ENCODE assay signal across 15 mouse cellular contexts in genomic region chr17:35582900-35583299, GRCm38 (mm10). TPM values are rescaled to one million over a fixed set of nuclear protein-coding genes. Genes with fewer than 3 reads are reported as not detected.
DNase-seq lines count a peak whose midpoint lies in the region; ATAC-seq and TF ChIP-seq lines count a peak whose summit lies in the region.
"Had no signal": no experiment of that assay in that cellular context is flagged by ENCODE, and none has a peak within 500 bp of the region (broad histone marks: within the 10 kb centered on the region; RNA-seq: fewer than 3 reads in every experiment).

No protein-coding gene starts in this region.

- peak; percentile 14 for DNase-seq in kidney, postnatal 0 days (ENCODE audit: low spot score)
- peak; percentile 63 for DNase-seq in 416B (ENCODE audit: low read depth)
- no peak for DNase-seq in ovary, postnatal 36 days (ENCODE audit: low spot score)
- no peak for DNase-seq in heart, postnatal 10 days
- DNase-seq: adrenal gland, postnatal 10 days; right cerebral cortex, postnatal 25 days had no signal

- no peak for TF ChIP-seq EP300 in ES-Bruce4 (IDR thresholded peaks at IDR 0.05; ENCODE audit: insufficient read depth, low read depth, low read length)

- ATAC-seq in kidney, postnatal 0 days (replicated peaks; ENCODE audit: low FRiP score, low read depth): no peak
- ATAC-seq in kidney, embryonic 14.5 days (ENCODE audit: low FRiP score, low TSS enrichment): no peak
- peak; percentile 61; the same call in 1 of the 2 replicates for ATAC-seq in erythroblast, adult 5-6 weeks (replicated peaks; ENCODE audit: low FRiP score, poor library complexity, severe bottlenecking)
- ATAC-seq in megakaryocyte, adult 5-6 weeks (ENCODE audit: poor library complexity, severe bottlenecking): no peak
- ATAC-seq: forebrain, embryonic 15.5 days had no signal

- intact Hi-C loops in heart, postnatal 10 days (cut with DNase I): no loop called here

- no peak overlapping the region for H3K4me2 ChIP-seq in kidney, postnatal 0 days (ENCODE audit: low read length)
- H3K4me2 ChIP-seq in kidney, embryonic 14.5 days (replicated peaks; ENCODE audit: low read depth, low read length): no peak overlapping the region
- H3K4me2 ChIP-seq: forebrain, embryonic 15.5 days; heart, embryonic 12.5 days had no signal

- H3K4me3 ChIP-seq in kidney, postnatal 0 days (replicated peaks; ENCODE audit: low read depth, low read length): no peak overlapping the region
- H3K4me3 ChIP-seq in kidney, embryonic 14.5 days (ENCODE audit: low read length): no peak overlapping the region
- no peak overlapping the region for H3K4me3 ChIP-seq in ES-Bruce4 (ENCODE audit: low read depth, low read length)
- H3K4me3 ChIP-seq: forebrain, embryonic 15.5 days; heart, embryonic 12.5 days; myocyte had no signal

- H3K9ac ChIP-seq in kidney, postnatal 0 days (ENCODE audit: low read depth, low read length): no peak overlapping the region
- H3K9ac ChIP-seq in kidney, embryonic 14.5 days (ENCODE audit: low read depth, low read length): no peak overlapping the region
- H3K9ac ChIP-seq in ES-Bruce4 (ENCODE audit: low read depth, poor library complexity, severe bottlenecking): no peak overlapping the region
- H3K9ac ChIP-seq: forebrain, embryonic 15.5 days; heart, embryonic 12.5 days had no signal

- peak; percentile 65 for TF ChIP-seq CTCF in kidney, postnatal 0 days (IDR thresholded peaks at IDR 0.05; ENCODE audit: low read depth)
- peak; percentile 96 for TF ChIP-seq CTCF in ES-Bruce4 (IDR thresholded peaks at IDR 0.05; ENCODE audit: low read depth, low read length)

- no peak overlapping the region for H3K27ac ChIP-seq in kidney, postnatal 0 days
- H3K27ac ChIP-seq in kidney, embryonic 14.5 days (ENCODE audit: low read depth, low read length): no peak overlapping the region
- H3K27ac ChIP-seq in ES-Bruce4 (ENCODE audit: insufficient read depth, low read length): no peak overlapping the region
- H3K27ac ChIP-seq: forebrain, embryonic 15.5 days had no signal

- 100% methylated on average over 1 of the region's 1 CpGs for WGBS in kidney, postnatal 0 days
- WGBS in kidney, embryonic 14.5 days: 96% methylated on average over 1 of the region's 1 CpGs

- no peaks in the 10 kb centered on the region for H3K36me3 ChIP-seq in kidney, postnatal 0 days (ENCODE audit: insufficient read depth, low read length)
- H3K36me3 ChIP-seq in kidney, embryonic 14.5 days (ENCODE audit: control insufficient read depth, insufficient read depth, low read length): no peaks in the 10 kb centered on the region
- H3K36me3 ChIP-seq in ES-Bruce4 (ENCODE audit: control insufficient read depth, insufficient read depth, low read length, poor library complexity, severe bottlenecking): no peaks in the 10 kb centered on the region
- H3K36me3 ChIP-seq: forebrain, embryonic 15.5 days; heart, embryonic 12.5 days had no signal

- no peaks in the 10 kb centered on the region for H3K27me3 ChIP-seq in kidney, postnatal 0 days (ENCODE audit: insufficient read depth, low read length)
- no peaks in the 10 kb centered on the region for H3K27me3 ChIP-seq in kidney, embryonic 14.5 days (ENCODE audit: control insufficient read depth, insufficient read depth, low read length)
- no peaks in the 10 kb centered on the region for H3K27me3 ChIP-seq in ES-Bruce4 (ENCODE audit: control insufficient read depth, insufficient read depth, low read length, poor library complexity, severe bottlenecking)
- H3K27me3 ChIP-seq: forebrain, embryonic 15.5 days; heart, embryonic 12.5 days had no signal

- H3K4me1 ChIP-seq in kidney, postnatal 0 days (replicated peaks; ENCODE audit: insufficient read depth, low read length): no peaks in the 10 kb centered on the region
- H3K4me1 ChIP-seq in kidney, embryonic 14.5 days (ENCODE audit: control insufficient read depth, insufficient read depth, low read length): no peaks in the 10 kb centered on the region
- H3K4me1 ChIP-seq in ES-Bruce4 (ENCODE audit: control insufficient read depth, insufficient read depth, low read length): no peaks in the 10 kb centered on the region

- no peak for TF ChIP-seq POLR2A in ES-Bruce4 (IDR thresholded peaks at IDR 0.05; ENCODE audit: insufficient read depth, low read length)

- no peaks in the 10 kb centered on the region for H3K9me3 ChIP-seq in kidney, postnatal 0 days (replicated peaks; ENCODE audit: low read length)
- no peaks in the 10 kb centered on the region for H3K9me3 ChIP-seq in kidney, embryonic 14.5 days (ENCODE audit: control insufficient read depth, low read length)
- H3K9me3 ChIP-seq in ES-Bruce4 (replicated peaks; ENCODE audit: control insufficient read depth, insufficient read depth, low read length, poor library complexity, severe bottlenecking): no peaks in the 10 kb centered on the region
- H3K9me3 ChIP-seq: forebrain, embryonic 15.5 days had no signal

RNA-seq across cellular contexts. Expression of gene 2300002M23Rik, which starts 15.7 kb away (rescaled TPM):
- not detected in 2 replicates for polyA plus RNA-seq in kidney, postnatal 0 days (2015; fragmentation: Nextera tagmentation; extraction: Ambion mirVana)
- not detected in 2 replicates for polyA plus RNA-seq in kidney, embryonic 14.5 days (2014; fragmentation: Nextera tagmentation; extraction: Ambion mirVana)
- polyA plus RNA-seq in ES-Bruce4 (2011; ENCODE audit: insufficient read depth, insufficient read length, low read depth, missing spikeins): 0.46 TPM in 1 of 2 replicates, not detected in the other
- total RNA-seq in erythroblast, adult 5-6 weeks (2015; ENCODE audit: low replicate concordance): not detected in 2 replicates
- not detected in 2 replicates for total RNA-seq in erythroblast, adult 5-6 weeks (2017; ENCODE audit: low replicate concordance)
- total RNA-seq in megakaryocyte, adult 5-6 weeks (2015): not detected in 2 replicates
- not detected in 2 replicates for total RNA-seq in megakaryocyte, adult 5-6 weeks (2017)
- total RNA-seq in heart, postnatal 10 days (2021): not detected
- total RNA-seq: adrenal gland, postnatal 10 days; layer of hippocampus, postnatal 10 days had no signal
- polyA plus RNA-seq: forebrain, embryonic 15.5 days; heart, embryonic 12.5 days; intestine, embryonic 14.5 days; myocyte had no signal

RNA-seq across cellular contexts. Expression of gene Sfta2, which starts 18.4 kb away (rescaled TPM):
- 4.2 and 5.0 TPM in 2 replicates for polyA plus RNA-seq in kidney, postnatal 0 days (2015; fragmentation: Nextera tagmentation; extraction: Ambion mirVana)
- 3.3 and 4.2 TPM in 2 replicates for polyA plus RNA-seq in kidney, embryonic 14.5 days (2014; fragmentation: Nextera tagmentation; extraction: Ambion mirVana)
- polyA plus RNA-seq in ES-Bruce4 (2011; ENCODE audit: insufficient read depth, insufficient read length, low read depth, missing spikeins): not detected in 2 replicates
- not detected in 2 replicates for total RNA-seq in erythroblast, adult 5-6 weeks (2015; ENCODE audit: low replicate concordance)
- not detected in 2 replicates for total RNA-seq in erythroblast, adult 5-6 weeks (2017; ENCODE audit: low replicate concordance)
- not detected in 2 replicates for total RNA-seq in megakaryocyte, adult 5-6 weeks (2015)
- not detected in 2 replicates for total RNA-seq in megakaryocyte, adult 5-6 weeks (2017)
- not detected for total RNA-seq in heart, postnatal 10 days (2021)
- total RNA-seq: adrenal gland, postnatal 10 days; layer of hippocampus, postnatal 10 days had no signal
- polyA plus RNA-seq: forebrain, embryonic 15.5 days; heart, embryonic 12.5 days; myocyte had no signal

RNA-seq across cellular contexts. Expression of gene Cdsn, which starts 31.0 kb away (rescaled TPM):
- 0.13 and 0.18 TPM in 2 replicates for polyA plus RNA-seq in kidney, postnatal 0 days (2015; fragmentation: Nextera tagmentation; extraction: Ambion mirVana)
- not detected in 2 replicates for polyA plus RNA-seq in kidney, embryonic 14.5 days (2014; fragmentation: Nextera tagmentation; extraction: Ambion mirVana)
- 0.33 TPM in 1 of 2 replicates, not detected in the other for polyA plus RNA-seq in ES-Bruce4 (2011; ENCODE audit: insufficient read depth, insufficient read length, low read depth, missing spikeins)
- total RNA-seq in erythroblast, adult 5-6 weeks (2015; ENCODE audit: low replicate concordance): not detected in 2 replicates
- not detected in 2 replicates for total RNA-seq in erythroblast, adult 5-6 weeks (2017; ENCODE audit: low replicate concordance)
- total RNA-seq in megakaryocyte, adult 5-6 weeks (2015): not detected in 2 replicates
- not detected in 2 replicates for total RNA-seq in megakaryocyte, adult 5-6 weeks (2017)
- total RNA-seq in heart, postnatal 10 days (2021): under 1 TPM; 0.14 to 0.15 TPM

RNA-seq across cellular contexts. Expression of gene Gm9573, which starts 43.5 kb away (rescaled TPM):
- not detected in 2 replicates for polyA plus RNA-seq in kidney, postnatal 0 days (2015; fragmentation: Nextera tagmentation; extraction: Ambion mirVana)
- polyA plus RNA-seq in kidney, embryonic 14.5 days (2014; fragmentation: Nextera tagmentation; extraction: Ambion mirVana): not detected in 2 replicates
- not detected in 2 replicates for polyA plus RNA-seq in ES-Bruce4 (2011; ENCODE audit: insufficient read depth, insufficient read length, low read depth, missing spikeins)
- total RNA-seq in erythroblast, adult 5-6 weeks (2015; ENCODE audit: low replicate concordance): not detected in 2 replicates
- not detected in 2 replicates for total RNA-seq in erythroblast, adult 5-6 weeks (2017; ENCODE audit: low replicate concordance)
- not detected in 2 replicates for total RNA-seq in megakaryocyte, adult 5-6 weeks (2015)
- total RNA-seq in megakaryocyte, adult 5-6 weeks (2017): not detected in 2 replicates
- total RNA-seq in heart, postnatal 10 days (2021): not detected
- total RNA-seq: adrenal gland, postnatal 10 days; layer of hippocampus, postnatal 10 days had no signal
- polyA plus RNA-seq: forebrain, embryonic 15.5 days; heart, embryonic 12.5 days; intestine, embryonic 14.5 days; myocyte had no signal

RNA-seq across cellular contexts. Expression of gene Psors1c2, which starts 49.9 kb away (rescaled TPM):
- 0.14 and 0.17 TPM in 2 replicates for polyA plus RNA-seq in kidney, postnatal 0 days (2015; fragmentation: Nextera tagmentation; extraction: Ambion mirVana)
- 0.79 and 0.80 TPM in 2 replicates for polyA plus RNA-seq in kidney, embryonic 14.5 days (2014; fragmentation: Nextera tagmentation; extraction: Ambion mirVana)
- polyA plus RNA-seq in ES-Bruce4 (2011; ENCODE audit: insufficient read depth, insufficient read length, low read depth, missing spikeins): 4.6 and 7.0 TPM in 2 replicates
- 1.3 TPM in 1 of 2 replicates, not detected in the other for total RNA-seq in erythroblast, adult 5-6 weeks (2015; ENCODE audit: low replicate concordance)
- not detected in 2 replicates for total RNA-seq in erythroblast, adult 5-6 weeks (2017; ENCODE audit: low replicate concordance)
- total RNA-seq in megakaryocyte, adult 5-6 weeks (2015): not detected in 2 replicates
- not detected in 2 replicates for total RNA-seq in megakaryocyte, adult 5-6 weeks (2017)
- total RNA-seq in heart, postnatal 10 days (2021): not detected
- total RNA-seq: adrenal gland, postnatal 10 days; layer of hippocampus, postnatal 10 days had no signal

Comparison
In these comparisons a context has a peak if more than half of its experiments do, and no peak if none do; other contexts are left out.
1. DNase-seq: peak in kidney, postnatal 0 days (single experiment) and 416B (single experiment); none in ovary, postnatal 36 days (single experiment) and heart, postnatal 10 days (0 of 2).